Mouse (Mus musculus): ENCODE data around the gene Copg1.
"Not testable (repeated sequence)": the region's sequence is repeated elsewhere in the genome, so short reads cannot be mapped to it uniquely, and the experiment has no call there.

Copg1 gene

GRCm38 (mm10) chr6:87876068-87876643 lies 11.5 kb upstream of the Copg1 start:
- peak; percentile 49 for DNase-seq

- DNase-seq: no peak
Measured at GRCm38 (mm10) chr6:87879010-87879409, 8.6 kb upstream of the Copg1 start.

GRCm38 (mm10) chr6:87879628-87880027 lies 8.0 kb upstream of the Copg1 start:
- no peak for DNase-seq

GRCm38 (mm10) chr6:87882221-87882620 lies 5.4 kb upstream of the Copg1 start:
- no peak for DNase-seq

GRCm38 (mm10) chr6:87882816-87883215 lies 4.8 kb upstream of the Copg1 start:
- no peak for DNase-seq

- DNase-seq: no peak
Measured at GRCm38 (mm10) chr6:87886721-87887120, 893 bp upstream of the Copg1 start.

- DNase-seq: no peak
Measured at GRCm38 (mm10) chr6:87893931-87894330, 6.3 kb downstream of the Copg1 start.

- DNase-seq: no peak
Measured at GRCm38 (mm10) chr6:87898028-87898427, 10.4 kb downstream of the Copg1 start.

GRCm38 (mm10) chr6:87906632-87907031 lies 19.0 kb downstream of the Copg1 start:
- no peak for DNase-seq

GRCm38 (mm10) chr6:87909181-87909580 lies 21.6 kb downstream of the Copg1 start:
- DNase-seq: no peak

GRCm38 (mm10) chr6:87911559-87911958 lies 23.9 kb downstream of the Copg1 start:
- DNase-seq: no peak

- peak; percentile 89 for DNase-seq
Measured at GRCm38 (mm10) chr6:87913661-87914325, 26.2 kb downstream of the Copg1 start, which contains the start of gene Hmces. Hmces (plus strand) TSS chr6:87913935.

- peak; percentile 68 for DNase-seq
Measured at GRCm38 (mm10) chr6:87914326-87915102, 26.9 kb downstream of the Copg1 start.

- no peak for DNase-seq
Measured at GRCm38 (mm10) chr6:87915939-87916338, 28.3 kb downstream of the Copg1 start.

GRCm38 (mm10) chr6:87921201-87921600 lies 33.6 kb downstream of the Copg1 start:
- no peak for DNase-seq

GRCm38 (mm10) chr6:87923624-87924023 lies 36.0 kb downstream of the Copg1 start:
- DNase-seq: no peak

GRCm38 (mm10) chr6:87935037-87935436 lies 47.4 kb downstream of the Copg1 start:
- no peak for DNase-seq

- DNase-seq: peak; percentile 53
Measured at GRCm38 (mm10) chr6:87937178-87937788, 49.7 kb downstream of the Copg1 start.

GRCm38 (mm10) chr6:87938941-87939340 lies 51.3 kb downstream of the Copg1 start:
- DNase-seq: no peak

GRCm38 (mm10) chr6:87942179-87942578 lies 54.6 kb downstream of the Copg1 start:
- no peak for DNase-seq

GRCm38 (mm10) chr6:87962457-87962856 lies 74.8 kb downstream of the Copg1 start:
- not testable (repeated sequence) for DNase-seq
